Mouse (Mus musculus): ENCODE measurements around the gene 4931409K22Rik.

DNA sequence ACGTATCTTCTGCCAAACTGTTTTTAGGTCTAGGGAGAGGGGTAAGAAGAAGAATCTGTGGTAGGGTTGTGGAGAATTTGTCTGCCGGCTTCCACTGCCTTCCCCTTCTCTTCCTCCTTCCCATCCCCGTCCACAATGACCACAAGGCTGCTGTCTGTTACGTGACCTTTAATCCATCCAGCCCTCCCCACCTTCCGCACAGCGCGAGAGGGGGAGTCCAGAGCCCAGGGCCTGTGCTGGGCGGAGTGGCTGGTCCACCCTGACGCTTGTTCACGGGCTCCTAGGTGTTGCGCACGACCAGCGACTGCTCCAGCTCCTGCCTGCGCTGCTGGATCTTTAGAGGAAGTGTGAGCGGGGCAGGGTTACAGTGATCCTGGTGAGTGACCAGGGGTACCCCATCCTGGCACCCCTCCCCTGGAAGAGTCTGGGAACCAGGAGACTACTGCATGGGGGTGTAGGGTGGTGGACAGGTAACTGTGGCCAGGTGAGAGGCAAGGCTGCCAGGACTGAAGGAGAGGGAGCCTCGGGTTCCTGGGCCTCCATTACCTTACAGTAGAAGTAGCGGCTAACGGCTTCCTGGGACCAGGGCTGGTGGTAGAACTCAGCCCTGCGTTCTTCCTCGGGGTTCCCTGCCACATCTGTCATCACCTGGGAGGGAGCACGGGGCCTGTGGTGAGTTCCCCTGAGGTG is 36.0 kb upstream of the 4931409K22Rik start:
- TF ChIP-seq EP300 (IDR thresholded peaks at IDR 0.05), result no peak
- TF ChIP-seq CTCF (IDR thresholded peaks at IDR 0.05), result no peak

All from lung, postnatal 0 days (tissue).